Mouse (Mus musculus) limb, embryonic 11.5 days (tissue): ENCODE data around the gene 5330417H12Rik. TPM values are rescaled to one million over a fixed set of nuclear protein-coding genes. Genes with fewer than 3 reads are reported as not detected.

ENCODE experiments used
- ATAC-seq: fragments of 200-750 bp; cut with Nextera tagmentation; 2 replicates; pipeline ENCODE4 v1.8.0; 2017; ENCODE audit warnings: low read depth; ENCODE audit not compliant: insufficient number of reproducible peaks, low FRiP score, low TSS enrichment
- DNase-seq: peaks from one replicate; pipeline ENCODE4 v3.0.0-alpha.2; 2015; ENCODE audit warnings: low spot score
- H3K27ac ChIP-seq: fragments of 300-500 bp; sonication (generic); replicated peaks from 2 replicates; pipeline ENCODE4 v1.5.1; 2014; ENCODE audit warnings: low read depth, mild to moderate bottlenecking, low read length
- H3K27me3 ChIP-seq: fragments of 300-500 bp; sonication (generic); 2 replicates; pipeline ENCODE4 v1.6.1; 2014; ENCODE audit warnings: mild to moderate bottlenecking, low read length, mixed read lengths; ENCODE audit not compliant: control insufficient read depth, insufficient read depth
- H3K36me3 ChIP-seq: fragments of 300-500 bp; sonication (generic); 2 replicates; pipeline ENCODE4 v1.6.1; 2014; ENCODE audit warnings: mild to moderate bottlenecking, low read length, moderate library complexity, mixed read lengths; ENCODE audit not compliant: control insufficient read depth, insufficient read depth
- H3K4me1 ChIP-seq: fragments of 300-500 bp; sonication (generic); 2 replicates; pipeline ENCODE4 v1.6.1; 2014; ENCODE audit warnings: low read length, mixed read lengths; ENCODE audit not compliant: control insufficient read depth, insufficient read depth
- H3K4me2 ChIP-seq: fragments of 300-500 bp; sonication (generic); 2 replicates; pipeline ENCODE4 v1.6.1; 2014; ENCODE audit warnings: low read depth, mild to moderate bottlenecking, moderate library complexity; ENCODE audit not compliant: severe bottlenecking
- H3K4me3 ChIP-seq: fragments of 300-500 bp; sonication (generic); 2 replicates; pipeline ENCODE4 v1.5.1; 2014; ENCODE audit warnings: low read depth, low read length
- H3K9ac ChIP-seq: fragments of 300-500 bp; sonication (generic); 2 replicates; pipeline ENCODE4 v1.6.1; 2014; ENCODE audit warnings: mild to moderate bottlenecking, low read length
- H3K9me3 ChIP-seq: fragments of 300-500 bp; sonication (generic); 2 replicates; pipeline ENCODE4 v1.6.1; 2016; ENCODE audit warnings: low read length; ENCODE audit not compliant: control insufficient read depth
- WGBS: fragments of 180-500 bp; shearing (Covaris S2); extraction: QIAGEN DNeasy Blood & Tissue Kit; methylation state at CpG from one replicate; pipeline ENCODE4 v1.1.7; 2014; 5-methylcytosine and 5-hydroxymethylcytosine counted together
- polyA plus RNA-seq: library from polyadenylated mRNA; unstranded; fragments of >200 nt; fragmentation: Nextera tagmentation; extraction: Ambion mirVana; gene quantifications from 2 replicates; pipeline ENCODE4 v1.2.1, GENCODE M21; 2014

The 5330417H12Rik gene
- polyA plus RNA-seq, 1 experiment from 2014 or later: not detected

GRCm38 (mm10) chr7:107638026-107638425 is 13.1 kb upstream of the 5330417H12Rik start:
- Histone ChIP-seq H3K9me3 (no peaks in the 10 kb centered on the region), H3K4me3 (no peak overlapping the region), H3K4me2 (no peak overlapping the region), H3K27ac (no peak overlapping the region), H3K4me1 (no peaks in the 10 kb centered on the region), H3K36me3 (no peaks in the 10 kb centered on the region), H3K27me3 (no peaks in the 10 kb centered on the region), H3K9ac (no peak overlapping the region)
- WGBS: 82% methylated on average over 5 of the region's 5 CpGs
- DNase-seq (no peak), ATAC-seq (no peak)

- Histone ChIP-seq H3K27me3 (no peaks in the 10 kb centered on the region), H3K36me3 (no peaks in the 10 kb centered on the region), H3K9ac (no peak overlapping the region), H3K4me1 (no peaks in the 10 kb centered on the region), H3K27ac (no peak overlapping the region), H3K4me3 (no peak overlapping the region), H3K9me3 (no peaks in the 10 kb centered on the region), H3K4me2 (no peak overlapping the region)
- DNase-seq (no peak), ATAC-seq (no peak)
- WGBS: 93% methylated on average over 7 of the region's 7 CpGs
Observed at GRCm38 (mm10) chr7:107637398-107637797, 12.4 kb upstream of the 5330417H12Rik start.

DNA sequence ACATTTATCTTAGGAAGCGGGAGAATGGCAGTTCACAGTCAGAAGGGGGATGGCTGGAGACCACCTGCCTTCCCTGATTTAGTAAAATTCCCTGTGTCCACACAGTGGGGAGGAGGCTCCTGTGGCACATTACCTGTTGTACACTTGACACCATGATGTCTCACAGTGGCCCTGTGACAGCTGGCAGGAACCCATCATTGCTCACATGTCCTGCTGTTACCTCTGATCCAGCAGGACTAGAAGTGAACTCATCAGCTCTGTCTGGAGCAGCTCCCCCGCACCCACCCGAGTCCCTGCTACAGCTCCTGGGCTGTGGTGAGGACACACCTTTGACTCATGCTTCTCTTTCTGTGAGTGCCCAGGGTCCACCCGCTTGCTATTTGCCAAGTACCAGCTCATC is 8.2 kb upstream of the 5330417H12Rik start:
- no peak overlapping the region for H3K4me2 ChIP-seq
- no peak overlapping the region for H3K9ac ChIP-seq
- DNase-seq: no peak
- 92% methylated on average over 4 of the region's 4 CpGs for WGBS
- no peaks in the 10 kb centered on the region for H3K9me3 ChIP-seq
- no peaks in the 10 kb centered on the region for H3K27me3 ChIP-seq
- H3K4me1 ChIP-seq: no peaks in the 10 kb centered on the region
- no peak overlapping the region for H3K27ac ChIP-seq
- no peak for ATAC-seq
- H3K36me3 ChIP-seq: no peaks in the 10 kb centered on the region
- H3K4me3 ChIP-seq: no peak overlapping the region

DNA sequence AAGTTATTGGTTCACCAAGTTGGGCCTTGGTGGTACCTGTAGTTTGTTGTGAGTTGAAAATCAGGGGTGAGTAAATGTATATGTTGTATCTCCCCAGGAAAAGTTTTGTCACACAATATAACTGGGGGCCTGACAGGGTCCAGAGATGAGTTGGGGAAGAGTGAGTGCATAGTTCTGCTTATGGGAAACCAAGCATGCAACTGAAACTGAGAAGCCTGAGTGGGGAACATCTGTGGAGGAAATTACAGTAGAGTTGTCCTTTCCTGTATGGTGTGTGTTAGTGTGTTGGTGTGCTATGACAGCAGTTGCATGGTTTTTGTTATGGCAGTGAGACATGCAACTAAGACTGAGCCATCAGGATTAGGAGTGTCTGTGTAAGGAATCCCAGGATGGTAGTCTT is 3.4 kb upstream of the 5330417H12Rik start:
- Histone ChIP-seq H3K4me1 (no peaks in the 10 kb centered on the region), H3K36me3 (no peaks in the 10 kb centered on the region), H3K9me3 (no peaks in the 10 kb centered on the region), H3K9ac (no peak overlapping the region), H3K4me2 (no peak overlapping the region), H3K27me3 (no peaks in the 10 kb centered on the region), H3K27ac (no peak overlapping the region), H3K4me3 (no peak overlapping the region)
- no peak for DNase-seq
- ATAC-seq: no peak

DNA sequence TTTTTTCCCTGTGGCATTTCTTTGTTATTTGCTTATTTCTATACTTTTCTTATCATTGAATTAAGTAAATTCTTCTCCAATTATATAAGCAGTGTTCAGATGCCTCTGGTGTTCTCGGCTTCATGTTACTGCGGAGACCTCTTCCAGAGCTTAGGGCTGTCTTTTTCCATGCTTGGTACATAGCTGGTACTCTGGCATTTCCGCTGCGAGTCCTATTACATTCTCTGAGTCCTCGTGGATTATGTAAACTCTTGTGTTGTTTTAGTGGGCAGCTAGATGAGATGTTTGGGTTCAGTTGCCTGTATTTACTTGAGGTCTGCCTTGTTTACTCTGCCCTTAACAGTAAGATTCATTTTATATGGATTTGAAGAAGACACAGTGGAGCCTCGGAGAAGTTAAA is 820 bp upstream of the 5330417H12Rik start:
- 90% methylated on average over 6 of the region's 6 CpGs for WGBS
- DNase-seq: no peak
- Histone ChIP-seq H3K9ac (no peak overlapping the region), H3K4me1 (no peaks in the 10 kb centered on the region), H3K4me3 (no peak overlapping the region), H3K27ac (no peak overlapping the region), H3K36me3 (no peaks in the 10 kb centered on the region), H3K4me2 (no peak overlapping the region), H3K27me3 (no peaks in the 10 kb centered on the region), H3K9me3 (no peaks in the 10 kb centered on the region)
- ATAC-seq: no peak

DNA sequence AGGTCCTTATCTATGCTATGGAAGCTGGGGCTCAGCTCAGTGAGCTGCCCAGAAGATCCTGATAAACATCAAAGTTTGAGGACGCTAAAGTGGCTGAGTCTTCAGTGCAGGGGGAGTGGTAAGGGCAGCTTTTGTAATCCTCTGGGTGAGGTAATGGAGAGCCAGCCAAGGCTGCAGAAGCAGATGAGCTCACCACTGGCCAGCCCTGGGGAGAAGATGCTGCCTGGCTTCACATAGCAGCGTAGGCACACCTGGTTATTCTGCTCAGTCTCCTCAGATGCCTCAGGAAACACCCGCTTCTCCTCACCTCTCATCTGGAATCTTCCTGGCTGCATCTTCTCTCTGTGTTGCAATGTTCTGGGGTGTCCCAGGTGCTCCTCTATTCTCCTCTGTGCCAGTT is 529 bp downstream of the 5330417H12Rik start:
- no peak for DNase-seq
- WGBS: 60% methylated on average over 3 of the region's 3 CpGs
- H3K4me2 ChIP-seq: no peak overlapping the region
- no peaks in the 10 kb centered on the region for H3K27me3 ChIP-seq
- no peaks in the 10 kb centered on the region for H3K9me3 ChIP-seq
- no peak overlapping the region for H3K27ac ChIP-seq
- H3K36me3 ChIP-seq: no peaks in the 10 kb centered on the region
- no peak overlapping the region for H3K9ac ChIP-seq
- no peaks in the 10 kb centered on the region for H3K4me1 ChIP-seq
- no peak overlapping the region for H3K4me3 ChIP-seq
- ATAC-seq: no peak

DNA sequence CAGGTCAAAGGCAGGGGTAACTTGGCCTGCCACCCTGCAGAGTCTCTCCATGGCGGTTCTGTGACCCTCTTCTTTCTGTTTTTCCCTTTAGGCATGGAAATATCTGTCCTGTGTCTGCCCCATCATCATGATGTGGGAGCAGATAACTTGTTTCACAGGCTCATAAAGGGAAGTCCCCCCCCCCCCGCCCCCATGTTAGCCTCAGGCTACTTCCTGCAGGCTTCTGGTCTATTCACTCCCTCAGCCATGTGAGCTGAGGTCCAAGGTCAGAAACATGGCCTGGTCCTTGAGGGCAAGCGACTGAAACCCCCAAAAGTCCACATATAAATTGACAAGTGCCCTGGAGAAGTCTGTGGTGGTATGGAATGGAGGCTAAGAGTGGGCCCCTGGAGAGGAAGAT is 4.8 kb downstream of the 5330417H12Rik start:
- H3K9me3 ChIP-seq: no peaks in the 10 kb centered on the region

DNA sequence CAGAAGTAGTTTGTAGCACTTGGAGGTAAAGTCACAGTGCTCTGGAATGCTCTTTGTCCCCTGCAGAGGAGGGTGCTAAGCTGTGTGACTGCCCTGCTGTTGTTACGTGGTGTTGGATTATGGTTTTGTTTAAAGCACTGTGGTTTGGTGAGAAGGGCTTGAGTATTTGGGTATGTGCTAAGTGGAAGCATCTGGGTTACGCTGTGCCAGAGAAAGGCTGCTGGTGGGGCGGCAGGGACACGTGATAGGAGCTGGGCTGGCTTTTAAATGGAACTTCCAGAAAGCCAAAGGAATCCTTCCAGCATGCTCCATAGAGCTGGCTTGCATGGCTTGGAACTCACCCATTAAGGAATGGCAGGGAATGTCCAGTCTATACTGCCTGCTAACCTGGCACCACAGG is 5.7 kb downstream of the 5330417H12Rik start:
- Histone ChIP-seq H3K4me3 (no peak overlapping the region), H3K27ac (no peak overlapping the region), H3K27me3 (no peaks in the 10 kb centered on the region), H3K4me2 (no peak overlapping the region), H3K9me3 (no peaks in the 10 kb centered on the region), H3K4me1 (peaks cover 10% of the 10 kb centered on the region), H3K36me3 (no peaks in the 10 kb centered on the region), H3K9ac (no peak overlapping the region)
- ATAC-seq: peak; percentile 72
- peak; percentile 43 for DNase-seq
- WGBS: 23% methylated on average over 4 of the region's 4 CpGs

More for the DNA sequence above, 4.8 kb downstream of the 5330417H12Rik start:
- H3K27me3 ChIP-seq: no peaks in the 10 kb centered on the region
- H3K9ac ChIP-seq: no peak overlapping the region
- H3K27ac ChIP-seq: no peak overlapping the region
- 80% methylated on average over 3 of the region's 3 CpGs for WGBS
- ATAC-seq (no peak), DNase-seq (no peak)
- no peaks in the 10 kb centered on the region for H3K36me3 ChIP-seq
- no peak overlapping the region for H3K4me3 ChIP-seq
- H3K4me2 ChIP-seq: no peak overlapping the region
- H3K4me1 ChIP-seq: peaks cover 10% of the 10 kb centered on the region
